Mouse (Mus musculus): ENCODE measurements at regions not wholly inside any gene's neighbourhood (a gene's known extent, or its start where the extent isn't known, plus 50 kb on each side); places are given as distances from the start of the nearest gene placed in this dataset.

DNA sequence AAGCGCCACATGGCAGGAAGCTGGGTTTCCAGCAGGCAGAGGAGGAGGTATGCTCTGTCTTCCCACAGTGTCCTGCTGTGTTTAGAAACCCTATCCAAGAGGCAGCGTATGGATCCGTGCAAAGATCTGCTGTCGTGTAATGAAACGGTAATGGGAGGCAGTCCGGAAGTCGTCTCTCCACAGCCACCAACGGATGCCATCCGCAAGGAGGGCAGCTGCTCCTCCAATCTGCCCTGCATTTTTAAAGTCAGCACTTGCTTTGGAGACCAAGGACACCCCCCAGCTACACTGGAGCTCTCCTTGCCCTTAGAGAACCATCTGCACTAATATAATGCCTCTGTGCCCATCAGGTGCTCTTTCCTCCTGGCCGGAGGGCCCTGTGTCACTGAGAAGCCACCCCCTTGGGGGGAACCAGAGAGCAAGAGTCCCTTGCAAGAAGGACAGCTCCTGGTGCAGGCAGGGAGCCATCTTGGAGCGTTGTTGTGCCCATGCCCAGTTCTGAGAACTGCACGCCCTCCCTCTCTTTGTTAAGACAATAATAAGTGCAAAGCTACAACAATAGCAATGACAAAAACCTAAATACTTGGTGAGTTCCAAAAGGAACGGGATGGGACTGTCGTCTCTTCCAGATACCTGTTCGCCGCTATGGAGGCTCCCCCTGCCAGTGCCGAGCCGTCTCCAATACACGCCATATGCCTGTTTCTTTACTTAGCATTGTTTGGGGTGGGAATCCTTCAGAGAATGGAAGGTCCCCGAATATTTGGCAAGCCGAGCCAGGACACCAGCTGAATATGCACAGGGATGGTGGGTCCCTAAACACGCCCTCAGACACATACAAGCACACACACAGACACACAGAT lies 384.4 kb downstream of the Zfp536 start:
- ATAC-seq (ENCODE audit: extremely low read depth, insufficient number of reproducible peaks, low FRiP score, poor library complexity, severe bottlenecking) = no peak
- TF ChIP-seq POLR2AphosphoS5 (IDR thresholded peaks at IDR 0.05; ENCODE audit: insufficient replicate concordance, low read depth, low read length) (no peak), CTCF (IDR thresholded peaks at IDR 0.05; ENCODE audit: low read depth, low read length) (no peak), GATA1 (IDR thresholded peaks at IDR 0.05; ENCODE audit: borderline replicate concordance, low read length) (no peak), GATA2 (IDR thresholded peaks at IDR 0.05; ENCODE audit: borderline replicate concordance, low read depth, low read length) (no peak), TAL1 (conservative IDR thresholded peaks at IDR 0.05; ENCODE audit: low read depth, low read length) (no peak)
- Histone ChIP-seq H3K27me3 (ENCODE audit: insufficient read depth, low read length) (no peaks in the 10 kb centered on the region), H3K9me3 (replicated peaks) (peaks cover 64% of the 10 kb centered on the region), H3K36me3 (replicated peaks) (no peaks in the 10 kb centered on the region), H3K4me3 (ENCODE audit: low read depth, low read length) (no peak overlapping the region), H3K4me1 (ENCODE audit: insufficient read depth, low read depth, low read length) (no peaks in the 10 kb centered on the region)
- DNase-seq (ENCODE audit: low spot score) = no peak

DNA sequence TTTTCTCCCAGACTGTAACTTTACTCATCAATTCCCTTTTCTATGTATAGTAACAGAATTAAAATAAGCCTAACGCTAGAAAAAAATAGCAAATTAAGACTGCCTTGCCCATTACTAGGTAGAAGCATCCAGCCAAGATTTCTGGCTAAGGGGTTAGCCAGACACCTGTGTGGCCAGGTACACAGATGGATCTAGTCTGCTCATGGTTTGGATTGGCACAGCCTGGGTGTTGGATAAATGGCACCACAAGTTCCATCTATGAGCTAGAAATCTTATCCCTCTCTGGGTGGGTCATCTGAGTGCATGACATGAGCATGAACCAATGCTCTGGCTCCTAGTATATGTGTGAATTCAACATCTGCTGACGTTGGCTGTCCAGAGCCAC lies 383.7 kb downstream of the Zfp536 start:
- no peaks in the 10 kb centered on the region for H3K27me3 ChIP-seq (ENCODE audit: insufficient read depth, low read length)
- TF ChIP-seq GATA1 (IDR thresholded peaks at IDR 0.05; ENCODE audit: borderline replicate concordance, low read length) (no peak), CTCF (IDR thresholded peaks at IDR 0.05; ENCODE audit: low read depth, low read length) (no peak), POLR2AphosphoS5 (IDR thresholded peaks at IDR 0.05; ENCODE audit: insufficient replicate concordance, low read depth, low read length) (no peak), TAL1 (conservative IDR thresholded peaks at IDR 0.05; ENCODE audit: low read depth, low read length) (no peak), GATA2 (IDR thresholded peaks at IDR 0.05; ENCODE audit: borderline replicate concordance, low read depth, low read length) (no peak)
- ATAC-seq (ENCODE audit: extremely low read depth, insufficient number of reproducible peaks, low FRiP score, poor library complexity, severe bottlenecking) = no peak
- H3K4me1 ChIP-seq (ENCODE audit: insufficient read depth, low read depth, low read length) = no peaks in the 10 kb centered on the region
- H3K9me3 ChIP-seq (replicated peaks) = peaks cover 70% of the 10 kb centered on the region
- H3K36me3 ChIP-seq (replicated peaks) = no peaks in the 10 kb centered on the region
- DNase-seq (ENCODE audit: low spot score) = no peak
- no peak overlapping the region for H3K4me3 ChIP-seq (ENCODE audit: low read depth, low read length)

DNA sequence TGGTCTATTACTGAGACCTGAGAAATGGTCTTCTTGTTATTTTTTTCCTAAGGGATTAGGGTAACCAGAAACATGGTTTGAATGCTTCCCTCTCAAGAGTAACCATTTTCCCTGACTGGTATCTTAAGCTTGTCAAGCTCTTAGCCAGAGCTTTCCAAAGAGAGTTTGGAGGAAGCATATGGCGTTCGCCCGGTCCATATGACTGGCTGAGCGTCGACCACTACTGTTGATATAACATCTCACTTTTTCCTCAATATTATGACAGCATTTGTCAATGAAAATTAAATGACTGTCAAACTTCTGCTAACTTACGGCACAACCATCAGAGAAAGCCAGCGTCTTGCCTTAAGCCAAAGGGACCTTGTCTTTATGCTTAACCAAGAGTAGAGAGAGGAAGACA lies 383.2 kb downstream of the Zfp536 start:
- H3K36me3 ChIP-seq (replicated peaks) = no peaks in the 10 kb centered on the region
- no peak overlapping the region for H3K4me3 ChIP-seq (ENCODE audit: low read depth, low read length)
- no peaks in the 10 kb centered on the region for H3K27me3 ChIP-seq (ENCODE audit: insufficient read depth, low read length)
- DNase-seq (ENCODE audit: low spot score) (no peak), ATAC-seq (ENCODE audit: extremely low read depth, insufficient number of reproducible peaks, low FRiP score, poor library complexity, severe bottlenecking) (no peak)
- TF ChIP-seq CTCF (IDR thresholded peaks at IDR 0.05; ENCODE audit: low read depth, low read length) (no peak), POLR2AphosphoS5 (IDR thresholded peaks at IDR 0.05; ENCODE audit: insufficient replicate concordance, low read depth, low read length) (no peak), TAL1 (conservative IDR thresholded peaks at IDR 0.05; ENCODE audit: low read depth, low read length) (no peak), GATA1 (IDR thresholded peaks at IDR 0.05; ENCODE audit: borderline replicate concordance, low read length) (no peak), GATA2 (IDR thresholded peaks at IDR 0.05; ENCODE audit: borderline replicate concordance, low read depth, low read length) (no peak)
- peaks cover 73% of the 10 kb centered on the region for H3K9me3 ChIP-seq (replicated peaks)
- H3K4me1 ChIP-seq (ENCODE audit: insufficient read depth, low read depth, low read length) = no peaks in the 10 kb centered on the region

DNA sequence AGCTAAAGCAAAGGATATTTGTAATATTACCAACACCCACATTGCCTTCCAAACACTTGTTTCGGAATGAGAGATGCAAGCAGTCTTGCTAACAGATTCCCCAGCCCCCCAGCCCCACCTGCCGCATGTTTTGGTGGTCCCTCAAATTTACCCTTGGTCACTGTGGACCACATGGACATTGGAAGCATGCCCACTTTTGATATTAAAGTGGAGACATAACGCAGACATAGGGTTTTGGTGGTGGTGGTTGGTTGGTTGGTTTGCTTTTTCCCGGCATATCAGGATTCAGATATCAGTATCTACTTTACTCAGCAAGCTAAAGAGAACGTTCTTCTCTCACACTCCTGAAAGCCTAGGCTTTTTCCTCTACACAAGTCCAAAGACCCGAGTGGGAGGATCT lies 381.3 kb downstream of the Zfp536 start:
- ATAC-seq (ENCODE audit: extremely low read depth, insufficient number of reproducible peaks, low FRiP score, poor library complexity, severe bottlenecking) (no peak), DNase-seq (ENCODE audit: low spot score) (no peak)
- Histone ChIP-seq H3K9me3 (replicated peaks) (peaks cover 78% of the 10 kb centered on the region), H3K27me3 (ENCODE audit: insufficient read depth, low read length) (no peaks in the 10 kb centered on the region), H3K36me3 (replicated peaks) (no peaks in the 10 kb centered on the region), H3K4me3 (ENCODE audit: low read depth, low read length) (no peak overlapping the region), H3K4me1 (ENCODE audit: insufficient read depth, low read depth, low read length) (no peaks in the 10 kb centered on the region)
- TF ChIP-seq GATA1 (IDR thresholded peaks at IDR 0.05; ENCODE audit: borderline replicate concordance, low read length) (no peak), TAL1 (conservative IDR thresholded peaks at IDR 0.05; ENCODE audit: low read depth, low read length) (no peak), CTCF (IDR thresholded peaks at IDR 0.05; ENCODE audit: low read depth, low read length) (no peak), GATA2 (IDR thresholded peaks at IDR 0.05; ENCODE audit: borderline replicate concordance, low read depth, low read length) (no peak)

DNA sequence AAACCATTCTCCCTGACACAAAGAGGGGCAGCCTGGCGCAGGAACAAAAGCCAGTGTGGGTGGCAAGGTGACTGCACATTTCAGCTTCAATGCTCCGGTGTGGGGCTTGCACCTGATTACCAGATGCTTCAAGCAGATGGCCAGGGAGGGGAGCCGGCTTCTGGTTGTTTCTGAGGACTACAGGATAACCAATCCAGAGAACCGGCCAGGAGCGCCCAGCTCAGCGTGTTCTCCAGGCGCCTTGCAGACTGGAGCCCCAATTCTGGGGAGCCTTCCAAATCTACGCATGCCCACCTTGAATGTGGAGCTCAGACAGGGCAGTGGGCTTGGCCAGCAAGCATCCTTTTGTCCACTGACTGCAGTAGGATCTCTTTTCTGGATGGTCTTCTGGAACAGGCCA lies 380.8 kb downstream of the Zfp536 start:
- ATAC-seq (ENCODE audit: extremely low read depth, insufficient number of reproducible peaks, low FRiP score, poor library complexity, severe bottlenecking) = no peak
- Histone ChIP-seq H3K9me3 (replicated peaks) (peaks cover 81% of the 10 kb centered on the region), H3K4me3 (ENCODE audit: low read depth, low read length) (no peak overlapping the region)

DNA sequence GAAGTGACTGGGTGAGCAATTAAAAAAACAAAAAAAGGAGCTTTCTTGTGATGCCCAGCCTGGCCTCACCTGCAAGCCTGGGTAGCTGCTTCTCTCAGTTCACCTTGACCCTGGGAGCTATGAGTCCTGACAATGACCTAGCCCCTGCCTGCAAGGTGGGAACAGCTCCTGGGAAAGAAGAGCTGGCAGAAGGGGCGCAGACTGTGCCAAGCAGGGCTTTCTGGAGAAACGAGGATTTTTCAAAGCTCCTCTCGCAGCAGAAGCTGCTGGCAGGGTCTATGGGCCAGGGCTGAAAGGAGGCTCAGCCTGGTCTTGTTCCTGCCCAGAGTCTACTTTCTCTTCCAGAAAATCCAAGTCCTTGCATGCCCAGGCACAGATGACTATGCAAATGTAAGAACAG lies 380.4 kb downstream of the Zfp536 start:
- Histone ChIP-seq H3K4me1 (ENCODE audit: insufficient read depth, low read depth, low read length) (no peaks in the 10 kb centered on the region), H3K36me3 (replicated peaks) (no peaks in the 10 kb centered on the region), H3K27me3 (ENCODE audit: insufficient read depth, low read length) (no peaks in the 10 kb centered on the region), H3K4me3 (ENCODE audit: low read depth, low read length) (no peak overlapping the region), H3K9me3 (replicated peaks) (peaks cover 78% of the 10 kb centered on the region)
- ATAC-seq (ENCODE audit: extremely low read depth, insufficient number of reproducible peaks, low FRiP score, poor library complexity, severe bottlenecking) (no peak), DNase-seq (ENCODE audit: low spot score) (no peak)
- TF ChIP-seq CTCF (IDR thresholded peaks at IDR 0.05; ENCODE audit: low read depth, low read length) (no peak), POLR2AphosphoS5 (IDR thresholded peaks at IDR 0.05; ENCODE audit: insufficient replicate concordance, low read depth, low read length) (no peak), GATA1 (IDR thresholded peaks at IDR 0.05; ENCODE audit: borderline replicate concordance, low read length) (no peak), GATA2 (IDR thresholded peaks at IDR 0.05; ENCODE audit: borderline replicate concordance, low read depth, low read length) (no peak), TAL1 (conservative IDR thresholded peaks at IDR 0.05; ENCODE audit: low read depth, low read length) (no peak)

More for the DNA sequence above, 380.8 kb downstream of the Zfp536 start:
- Histone ChIP-seq H3K27me3 (ENCODE audit: insufficient read depth, low read length) (no peaks in the 10 kb centered on the region), H3K4me1 (ENCODE audit: insufficient read depth, low read depth, low read length) (no peaks in the 10 kb centered on the region), H3K36me3 (replicated peaks) (no peaks in the 10 kb centered on the region)
- TF ChIP-seq GATA2 (IDR thresholded peaks at IDR 0.05; ENCODE audit: borderline replicate concordance, low read depth, low read length) (no peak), GATA1 (IDR thresholded peaks at IDR 0.05; ENCODE audit: borderline replicate concordance, low read length) (no peak), POLR2AphosphoS5 (IDR thresholded peaks at IDR 0.05; ENCODE audit: insufficient replicate concordance, low read depth, low read length) (no peak), TAL1 (conservative IDR thresholded peaks at IDR 0.05; ENCODE audit: low read depth, low read length) (no peak), CTCF (IDR thresholded peaks at IDR 0.05; ENCODE audit: low read depth, low read length) (no peak)
- DNase-seq (ENCODE audit: low spot score) = no peak
